Mouse (Mus musculus): Measurements from ENCODE around the gene Krt26. TPM values are rescaled to one million over a fixed set of nuclear protein-coding genes. Genes with fewer than 3 reads are reported as not detected.

The Krt26 gene
- total RNA-seq, 2 experiments from 2014 or later = not detected

DNA sequence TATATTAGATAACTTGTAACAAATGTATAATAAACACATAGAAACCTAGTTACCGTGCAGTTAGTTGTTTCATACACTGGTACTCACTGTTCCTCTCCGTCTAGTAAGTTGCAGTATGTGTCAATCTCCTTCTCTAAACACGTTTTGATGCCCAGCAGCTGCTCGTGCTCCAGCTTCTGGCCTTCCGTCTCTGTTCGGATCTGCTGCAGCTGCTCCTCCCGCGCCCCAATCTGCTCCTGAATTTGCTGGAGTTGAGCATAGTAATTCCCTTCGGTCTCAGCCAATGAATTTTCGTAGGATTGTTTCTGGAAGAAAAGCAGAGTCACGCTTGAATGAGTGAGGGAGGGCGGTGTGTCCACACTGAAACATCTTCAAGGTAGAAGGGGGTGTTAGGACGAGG lies 4.3 kb downstream of the Krt26 start:
- Histone ChIP-seq H3K27ac (no peak overlapping the region), H3K4me3 (no peak overlapping the region)
- TF ChIP-seq CTCF (IDR thresholded peaks at IDR 0.05) = no peak
- DNase-seq (ENCODE audit: extremely low spot score in 1 of 2, low spot score in 2 of 2) = peak; percentile 17 to 29
- intact Hi-C loops (cut with DNase I) = no loop called here

DNA sequence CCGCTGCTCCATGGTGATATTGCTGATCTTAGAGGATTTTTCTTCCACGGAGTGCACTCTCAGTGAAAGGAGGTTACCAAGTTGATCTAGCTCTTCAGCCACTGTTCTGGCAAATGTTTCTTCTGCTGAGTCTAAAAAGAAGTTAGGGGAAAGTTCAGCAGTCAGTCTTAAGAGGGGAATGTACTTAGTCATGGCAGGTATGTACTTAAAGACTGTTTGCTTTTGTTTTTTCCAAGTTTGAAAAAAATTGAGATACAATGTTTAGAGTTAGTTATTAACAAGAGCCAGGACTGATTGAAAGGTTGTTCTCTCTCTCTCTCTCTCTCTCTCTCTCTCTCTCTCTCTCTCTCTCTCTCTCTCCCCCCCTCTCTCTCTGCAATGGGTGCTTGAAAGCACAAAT lies 8.1 kb downstream of the Krt26 start:
- no peak for DNase-seq (ENCODE audit: extremely low spot score in 1 of 2, low spot score in 2 of 2)
- TF ChIP-seq CTCF (IDR thresholded peaks at IDR 0.05) = no peak
- no peak overlapping the region for H3K4me3 ChIP-seq
- no peak overlapping the region for H3K27ac ChIP-seq
- intact Hi-C loops (cut with DNase I) = no loop called here

DNA sequence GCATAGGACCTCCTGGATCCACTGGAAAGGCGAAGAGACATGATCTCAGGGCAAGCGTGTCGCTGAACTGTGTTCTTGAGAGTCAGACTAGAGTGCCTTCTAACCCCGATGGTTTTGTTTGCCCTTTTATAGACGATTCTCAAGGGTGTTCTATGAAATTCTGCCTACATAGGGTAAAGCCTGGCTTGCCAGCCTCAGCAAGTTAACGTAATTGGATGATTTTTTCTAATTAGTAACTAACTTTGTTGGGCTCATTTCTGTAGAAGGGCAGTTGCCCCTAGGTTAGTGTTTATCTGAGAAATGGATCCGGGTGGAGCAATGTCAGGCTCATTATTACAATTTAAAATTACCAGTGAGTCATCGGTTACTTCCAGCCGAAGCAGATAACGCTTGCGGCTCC lies 14.9 kb downstream of the Krt26 start, which contains the start of gene Krt25:
Krt25 (minus strand) TSS at position 101 of the 400 bp plus-strand sequence.
- DNase-seq (ENCODE audit: extremely low spot score in 1 of 2, low spot score in 2 of 2) = no peak
- H3K27ac ChIP-seq = no peak within 1 kb of the TSS
- intact Hi-C loops (cut with DNase I) = no loop called here
- H3K4me3 ChIP-seq = no peak within 1 kb of the TSS
- no peak for TF ChIP-seq CTCF (IDR thresholded peaks at IDR 0.05)

GRCm38 (mm10) chr11:99321094-99321493 lies 16.7 kb downstream of the Krt26 start:
- Histone ChIP-seq H3K4me3 (no peak overlapping the region), H3K27ac (no peak overlapping the region)
- intact Hi-C loops (cut with DNase I) = no loop called here
- no peak for TF ChIP-seq CTCF (IDR thresholded peaks at IDR 0.05)
- no peak for DNase-seq (ENCODE audit: extremely low spot score in 1 of 2, low spot score in 2 of 2)

DNA sequence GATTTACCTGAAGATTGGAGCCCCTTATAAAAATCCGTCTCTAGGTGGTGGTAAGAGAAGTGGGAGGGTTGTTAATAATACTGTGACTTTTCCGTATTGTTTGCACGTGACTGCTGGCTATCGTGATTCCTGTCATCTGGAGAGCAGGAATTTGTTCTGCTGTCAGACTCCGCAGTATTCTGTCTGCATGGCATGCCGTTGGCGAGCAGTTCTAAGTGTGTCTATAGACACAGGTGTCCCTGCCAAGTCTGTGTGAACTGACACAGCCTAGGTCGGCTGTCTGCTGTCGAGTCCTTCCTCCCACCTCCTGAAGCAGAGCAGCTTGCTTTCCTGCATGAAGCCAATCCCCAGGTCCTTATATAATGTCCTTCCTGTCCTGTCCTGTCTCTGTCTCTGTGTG lies 18.6 kb downstream of the Krt26 start:
- intact Hi-C loops (cut with DNase I) = no loop called here
- Histone ChIP-seq H3K27ac (no peak overlapping the region), H3K4me3 (no peak overlapping the region)
- TF ChIP-seq CTCF (IDR thresholded peaks at IDR 0.05) = no peak
- no peak for DNase-seq (ENCODE audit: extremely low spot score in 1 of 2, low spot score in 2 of 2)

GRCm38 (mm10) chr11:99316543-99316942 lies 21.2 kb downstream of the Krt26 start:
- DNase-seq (ENCODE audit: extremely low spot score in 1 of 2, low spot score in 2 of 2) = no peak
- no peak for TF ChIP-seq CTCF (IDR thresholded peaks at IDR 0.05)
- intact Hi-C loops (cut with DNase I) = no loop called here
- H3K27ac ChIP-seq = no peak overlapping the region
- no peak overlapping the region for H3K4me3 ChIP-seq

DNA sequence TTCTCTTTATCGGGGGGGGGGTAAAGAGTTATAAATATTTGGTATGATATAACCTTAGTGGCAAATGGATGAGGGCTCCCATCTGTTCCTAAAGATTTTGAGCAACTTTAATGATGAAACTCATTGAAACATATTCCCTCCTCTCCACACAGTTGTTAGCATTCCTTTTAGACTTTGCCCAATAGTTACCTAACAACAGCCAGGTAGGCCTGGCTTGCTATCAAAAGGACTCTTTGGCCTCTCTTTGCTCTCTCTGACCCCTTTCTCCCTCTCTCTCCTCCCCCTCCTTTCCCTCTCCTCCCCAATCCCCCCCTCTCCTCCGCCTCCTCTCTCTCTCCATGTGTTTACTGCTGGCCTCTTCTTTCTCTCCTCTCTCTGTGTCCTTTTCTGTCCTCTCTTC lies 23.2 kb downstream of the Krt26 start:
- no peak for DNase-seq (ENCODE audit: extremely low spot score in 1 of 2, low spot score in 2 of 2)
- Histone ChIP-seq H3K4me3 (no peak overlapping the region), H3K27ac (no peak overlapping the region)
- intact Hi-C loops (cut with DNase I) = loop anchor here (5.0 kb wide), 1 partner anchor 148 kb away; no protein-coding TSS in a partner anchor
- no peak for TF ChIP-seq CTCF (IDR thresholded peaks at IDR 0.05)

- intact Hi-C loops (cut with DNase I) = loop anchor here (2.0 to 5.0 kb wide), 3 partner anchors 54 to 984 kb away; no protein-coding TSS in a partner anchor
- H3K4me3 ChIP-seq = no peak overlapping the region
- H3K27ac ChIP-seq = no peak overlapping the region
- DNase-seq (ENCODE audit: extremely low spot score in 1 of 2, low spot score in 2 of 2) = no peak
- TF ChIP-seq CTCF (IDR thresholded peaks at IDR 0.05) = peak; percentile 62
These were observed 26.9 kb downstream of the Krt26 start for GRCm38 (mm10) chr11:99310882-99311281.

GRCm38 (mm10) chr11:99307579-99307978 lies 30.2 kb downstream of the Krt26 start:
- TF ChIP-seq CTCF (IDR thresholded peaks at IDR 0.05) = peak; percentile 78
- intact Hi-C loops (cut with DNase I) = loop anchor here (2.0 kb wide), 1 partner anchor 119 kb away; no protein-coding TSS in a partner anchor

DNA sequence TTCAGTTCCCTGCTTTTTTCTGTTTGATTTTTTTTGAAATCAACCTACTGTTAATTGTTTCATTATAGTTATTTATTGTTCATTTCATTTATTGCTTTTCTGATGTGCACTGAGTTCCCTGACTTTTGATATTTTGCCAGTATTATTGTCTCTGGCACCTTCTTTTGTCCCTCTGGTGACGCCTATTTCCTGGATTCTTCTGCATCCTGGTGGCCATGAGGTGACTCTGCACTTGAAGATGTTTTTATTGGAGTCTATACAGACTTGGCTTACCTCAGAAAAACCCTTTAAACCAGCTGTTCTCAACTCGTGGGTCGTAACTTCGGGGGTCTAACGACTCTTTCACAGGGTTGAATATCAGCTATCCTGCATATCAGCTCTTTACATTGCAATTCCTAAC lies 42.7 kb downstream of the Krt26 start:
- TF ChIP-seq CTCF (IDR thresholded peaks at IDR 0.05) = peak; percentile 40
- Histone ChIP-seq H3K27ac (no peak overlapping the region), H3K4me3 (no peak overlapping the region)
- no peak for DNase-seq (ENCODE audit: extremely low spot score in 1 of 2, low spot score in 2 of 2)
- intact Hi-C loops (cut with DNase I) = no loop called here

More at GRCm38 (mm10) chr11:99307579-99307978, 30.2 kb downstream of the Krt26 start:
- Histone ChIP-seq H3K4me3 (no peak overlapping the region), H3K27ac (no peak overlapping the region)
- peak; percentile 41 to 65 for DNase-seq (ENCODE audit: extremely low spot score in 1 of 2, low spot score in 2 of 2)

GRCm38 (mm10) chr11:99292846-99293245 lies 44.9 kb downstream of the Krt26 start:
- DNase-seq (ENCODE audit: extremely low spot score in 1 of 2, low spot score in 2 of 2) = peak; percentile 15 to 38
- H3K27ac ChIP-seq = no peak overlapping the region
- intact Hi-C loops (cut with DNase I) = loop anchor here (2.0 to 5.0 kb wide), 3 partner anchors 41 to 318 kb away; no protein-coding TSS in a partner anchor
- H3K4me3 ChIP-seq = no peak overlapping the region
- TF ChIP-seq CTCF (IDR thresholded peaks at IDR 0.05) = peak; percentile 71

DNA sequence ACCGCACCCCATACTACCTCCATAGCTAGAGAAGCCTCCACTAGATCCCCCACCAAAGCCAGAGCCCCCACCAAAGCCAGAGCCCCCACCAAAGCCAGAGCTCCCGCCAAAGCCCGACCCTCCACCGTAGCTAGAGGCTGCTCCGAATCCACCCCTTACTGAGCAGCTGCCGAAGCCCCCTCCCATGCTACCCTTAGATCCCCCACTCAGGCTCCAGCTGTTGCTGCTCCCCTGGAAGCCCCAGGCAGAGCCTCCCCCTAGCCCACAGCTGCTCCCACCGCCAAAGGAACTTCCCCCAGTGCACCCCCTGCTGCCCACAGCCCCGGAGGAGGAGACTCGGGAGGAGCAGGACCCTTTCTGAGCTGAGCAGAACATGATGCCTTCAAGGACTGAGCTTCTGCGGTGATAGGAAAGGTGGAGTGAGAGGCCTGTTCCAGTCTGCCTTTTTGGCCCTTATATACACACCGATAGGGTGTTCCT lies 52.9 kb downstream of the Krt26 start, which contains the start of gene Krt24:
Krt24 (minus strand) TSS at position 430 of the 480 bp plus-strand sequence.
- intact Hi-C loops (cut with DNase I) = no loop called here
- Histone ChIP-seq H3K27ac (no peak within 1 kb of the TSS), H3K4me3 (no peak within 1 kb of the TSS)
- TF ChIP-seq CTCF (IDR thresholded peaks at IDR 0.05) = no peak
- no peak for DNase-seq (ENCODE audit: extremely low spot score in 1 of 2, low spot score in 2 of 2)

DNA sequence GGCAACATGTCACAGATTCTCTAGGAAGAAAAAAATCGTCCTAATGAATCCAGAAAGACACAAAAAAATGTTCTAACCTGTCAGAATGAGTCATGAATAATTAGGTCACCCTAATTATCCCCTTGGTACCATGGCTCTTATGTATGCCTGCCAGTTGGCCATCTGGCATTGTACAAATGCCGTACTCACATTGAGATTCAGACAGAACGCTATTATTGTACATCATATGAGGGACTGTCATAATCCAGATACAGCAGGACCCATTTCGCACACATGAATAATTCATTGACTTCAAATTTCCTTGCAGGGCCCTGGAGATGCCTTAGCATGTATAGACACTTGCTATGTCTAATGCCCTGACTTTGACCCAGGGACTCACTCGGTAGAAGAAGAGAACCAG lies 53.8 kb downstream of the Krt26 start:
- no peak for TF ChIP-seq CTCF (IDR thresholded peaks at IDR 0.05)
- H3K4me3 ChIP-seq = no peak overlapping the region
- DNase-seq (ENCODE audit: extremely low spot score in 1 of 2, low spot score in 2 of 2) = no peak
- H3K27ac ChIP-seq = no peak overlapping the region
- intact Hi-C loops (cut with DNase I) = no loop called here

Measured in left cerebral cortex, adult 2 months (tissue).